In genomic region chr8:114882504-114882903, GRCm38 (mm10) we compare ENCODE assay signal across 12 mouse cellular contexts.
DNase-seq lines count a peak whose midpoint lies in the region; ATAC-seq lines count a peak whose summit lies in the region.
"Had no signal": no experiment of that assay in that cellular context is flagged by ENCODE, and none has a peak within 500 bp of the region (broad histone marks: within the 10 kb centered on the region; RNA-seq: fewer than 3 reads in every experiment).

No protein-coding gene starts in this region.

- H3K9ac ChIP-seq in heart, embryonic 13.5 days, result no peak overlapping the region
- no peak overlapping the region for H3K9ac ChIP-seq in intestine, embryonic 16.5 days (ENCODE audit: low read depth, low read length)
- H3K9ac ChIP-seq: hindbrain, embryonic 14.5 days had no signal

- H3K9me3 ChIP-seq in heart, embryonic 13.5 days, result no peaks in the 10 kb centered on the region
- H3K9me3 ChIP-seq in intestine, embryonic 16.5 days (ENCODE audit: control insufficient read depth, low read length), result no peaks in the 10 kb centered on the region

- peaks cover 67% of the 10 kb centered on the region for H3K4me1 ChIP-seq in heart, embryonic 13.5 days
- H3K4me1 ChIP-seq in intestine, embryonic 16.5 days (ENCODE audit: control insufficient read depth, insufficient read depth, low read length), result peaks cover 7% of the 10 kb centered on the region; the same call in 1 of the 2 replicates

- H3K4me3 ChIP-seq in heart, embryonic 13.5 days, result no peak overlapping the region
- H3K4me3 ChIP-seq in intestine, embryonic 16.5 days (ENCODE audit: low read length), result no peak overlapping the region
- H3K4me3 ChIP-seq: erythroblast, embryonic 14.5 days had no signal

- no peaks in the 10 kb centered on the region for H3K36me3 ChIP-seq in heart, embryonic 13.5 days
- H3K36me3 ChIP-seq in intestine, embryonic 16.5 days (ENCODE audit: control insufficient read depth, insufficient read depth, low read length), result no peaks in the 10 kb centered on the region

- no peak for ATAC-seq in heart, embryonic 13.5 days (ENCODE audit: extremely low read depth, insufficient number of reproducible peaks, low FRiP score, low TSS enrichment)
- ATAC-seq in intestine, embryonic 16.5 days, result peak; percentile 42; the same call in 1 of the 2 replicates

- WGBS in heart, embryonic 13.5 days, result 40% methylated on average over 4 of the region's 4 CpGs
- 33% methylated on average over 4 of the region's 4 CpGs for WGBS in intestine, embryonic 16.5 days

- H3K27me3 ChIP-seq in heart, embryonic 13.5 days (replicated peaks), result 0 out of 2 replicates have a peak, but pooled peaks cover 3% of the 10 kb centered on the region
- no peaks in the 10 kb centered on the region for H3K27me3 ChIP-seq in intestine, embryonic 16.5 days (replicated peaks; ENCODE audit: control insufficient read depth, insufficient read depth, low read length)
- H3K27me3 ChIP-seq: Patski had no signal

- DNase-seq in heart, adult 8-10 months (ENCODE audit: low spot score), result no peak
- peak; percentile 61 for DNase-seq in ES-CJ7 (ENCODE audit: low read depth, low spot score)
- DNase-seq in kidney, postnatal 36 days, result peak; percentile 22 to 34
- no peak for DNase-seq in cerebellum, adult 18-20 months
- no peak for DNase-seq in right cerebral cortex, postnatal 14 days
- DNase-seq in urinary bladder, adult 2 months (ENCODE audit: low spot score), result no peak
- DNase-seq: gastrocnemius, postnatal 10 days had no signal

- peak overlapping the region; percentile 14; the same call in 1 of the 2 replicates for H3K4me2 ChIP-seq in heart, embryonic 13.5 days
- no peak overlapping the region for H3K4me2 ChIP-seq in intestine, embryonic 16.5 days (ENCODE audit: low read depth, low read length)
- H3K4me2 ChIP-seq: hindbrain, embryonic 14.5 days had no signal

- peak overlapping the region; percentile 34; the same call in 1 of the 2 replicates for H3K27ac ChIP-seq in heart, embryonic 13.5 days (replicated peaks)
- H3K27ac ChIP-seq in intestine, embryonic 16.5 days (ENCODE audit: low read length), result no peak overlapping the region
- H3K27ac ChIP-seq: hindbrain, embryonic 14.5 days had no signal

Comparison
In these comparisons a context has a peak if more than half of its experiments do, and no peak if none do; other contexts are left out.
1. DNase-seq: peak in ES-CJ7 (single experiment) and kidney, postnatal 36 days (2 of 2); none in heart, adult 8-10 months (single experiment), cerebellum, adult 18-20 months (0 of 2), right cerebral cortex, postnatal 14 days (single experiment) and urinary bladder, adult 2 months (single experiment).